Mouse (Mus musculus): ENCODE measurements at regions not wholly inside any gene's neighbourhood (a gene's known extent, or its start where the extent isn't known, plus 50 kb on each side); places are given as distances from the start of the nearest gene placed in this dataset.

DNA sequence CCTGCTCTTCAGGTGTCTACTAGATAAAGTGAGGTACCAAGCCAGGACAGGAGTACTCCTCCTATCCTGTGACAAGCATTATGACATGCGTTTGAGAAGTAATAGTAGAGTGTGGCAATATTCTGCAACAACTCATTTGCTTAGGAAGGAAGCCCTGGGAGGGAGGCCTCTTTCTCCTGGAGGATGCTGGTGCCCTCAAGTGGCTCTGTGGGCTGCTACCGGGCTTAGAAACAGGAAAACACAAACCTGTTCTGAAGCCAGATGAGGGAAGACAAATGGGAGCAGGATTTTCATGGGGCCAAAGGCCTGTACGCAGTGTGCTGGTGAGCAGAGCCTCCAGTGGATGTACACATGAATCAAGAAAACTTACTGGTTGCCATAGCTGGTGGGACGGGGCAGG, 123.8 kb upstream of the Diaph3 start:
- TF ChIP-seq CTCF (IDR thresholded peaks at IDR 0.05; ENCODE audit: extremely low read depth, insufficient read length, insufficient replicate concordance, low read depth, low read length) (no peak), POLR2A (IDR thresholded peaks at IDR 0.05; ENCODE audit: low read depth, low read length) (no peak)
